Mouse (Mus musculus): Measurements from ENCODE around the gene Smu1. TPM values are rescaled to one million over a fixed set of nuclear protein-coding genes. Genes with fewer than 3 reads are reported as not detected.

The Smu1 gene
- polyA plus RNA-seq, 1 experiment = 81.4 TPM

DNA sequence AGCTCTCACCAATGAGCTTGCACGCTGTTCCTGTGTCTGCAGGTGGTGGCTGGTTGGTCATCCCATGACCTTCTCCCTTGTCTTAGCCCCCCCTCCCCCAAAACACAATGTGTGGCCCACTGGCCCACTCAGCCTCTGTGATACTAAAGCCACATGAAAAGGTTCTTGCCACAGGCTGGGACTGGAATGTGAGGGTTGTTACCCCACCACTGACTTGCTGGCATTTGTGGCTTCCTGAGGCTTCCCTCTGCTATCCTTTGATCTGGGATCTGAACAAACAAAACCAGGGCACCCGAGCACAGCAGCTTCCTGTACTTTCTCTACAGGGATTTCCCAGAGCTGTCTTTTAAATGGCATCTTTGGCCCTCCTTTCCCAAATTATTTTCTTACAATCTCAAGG is 19.4 kb upstream of the Smu1 start:
- H3ac ChIP-seq (ENCODE audit: control insufficient read depth, insufficient read length, low read depth) = no peak overlapping the region
- no peaks in the 10 kb centered on the region for H3K36me3 ChIP-seq (ENCODE audit: control insufficient read depth, insufficient read depth)
- no peak overlapping the region for H3K4me3 ChIP-seq (ENCODE audit: insufficient read depth, poor library complexity, severe bottlenecking)
- H3K27me3 ChIP-seq (ENCODE audit: control insufficient read depth, insufficient read depth, insufficient read length) = no peaks in the 10 kb centered on the region
- TF ChIP-seq MYOG (IDR thresholded peaks at IDR 0.05; ENCODE audit: control insufficient read depth, extremely low read depth, insufficient read length) (no peak), CEBPB (IDR thresholded peaks at IDR 0.05; ENCODE audit: low read depth) (peak; percentile 65), MYOD1 (IDR thresholded peaks at IDR 0.05; ENCODE audit: control insufficient read depth, insufficient read length, low read depth) (peak; percentile 38), FOSL1 (IDR thresholded peaks at IDR 0.05; ENCODE audit: insufficient read depth, low read length, poor library complexity, severe bottlenecking) (no peak)
- no peaks in the 10 kb centered on the region for H3K79me3 ChIP-seq (ENCODE audit: low read depth)
- H3K79me2 ChIP-seq (ENCODE audit: control insufficient read depth, insufficient read depth) = no peaks in the 10 kb centered on the region

DNA sequence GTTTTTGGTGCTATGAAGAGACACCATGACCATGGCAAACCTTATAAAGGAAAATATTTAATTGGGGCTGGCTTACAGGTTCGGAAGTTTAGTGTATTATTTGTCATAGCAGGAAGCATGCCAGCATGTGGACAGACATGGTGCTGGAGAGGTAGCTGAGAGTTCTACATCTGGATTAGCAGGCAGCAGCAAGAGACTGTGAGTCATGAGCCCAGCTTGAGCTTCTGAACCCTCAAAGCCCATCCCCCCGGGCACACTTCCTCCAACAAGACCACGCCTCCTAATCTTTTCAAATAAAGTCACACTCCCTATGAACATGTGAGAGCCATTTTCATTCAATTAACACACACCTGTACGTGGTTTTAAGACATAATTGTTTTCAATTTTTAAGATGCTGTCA is 18.7 kb upstream of the Smu1 start:
- Histone ChIP-seq H3K27me3 (ENCODE audit: control insufficient read depth, insufficient read depth, insufficient read length) (no peaks in the 10 kb centered on the region), H3K79me3 (ENCODE audit: low read depth) (no peaks in the 10 kb centered on the region), H3K4me3 (ENCODE audit: insufficient read depth, poor library complexity, severe bottlenecking) (no peak overlapping the region), H3K79me2 (ENCODE audit: control insufficient read depth, insufficient read depth) (no peaks in the 10 kb centered on the region), H3K36me3 (ENCODE audit: control insufficient read depth, insufficient read depth) (no peaks in the 10 kb centered on the region), H3ac (ENCODE audit: control insufficient read depth, insufficient read length, low read depth) (no peak overlapping the region)
- TF ChIP-seq CEBPB (IDR thresholded peaks at IDR 0.05; ENCODE audit: low read depth) (no peak), MAX (IDR thresholded peaks at IDR 0.05) (no peak), FOSL1 (IDR thresholded peaks at IDR 0.05; ENCODE audit: insufficient read depth, low read length, poor library complexity, severe bottlenecking) (no peak), CTCF (IDR thresholded peaks at IDR 0.05; ENCODE audit: control insufficient read depth, insufficient read depth, insufficient read length) (no peak), MYOD1 (IDR thresholded peaks at IDR 0.05; ENCODE audit: control insufficient read depth, insufficient read length, low read depth) (no peak), MYOG (IDR thresholded peaks at IDR 0.05; ENCODE audit: control insufficient read depth, extremely low read depth, insufficient read length) (no peak), USF1 (IDR thresholded peaks at IDR 0.05; ENCODE audit: low read depth) (no peak)

DNA sequence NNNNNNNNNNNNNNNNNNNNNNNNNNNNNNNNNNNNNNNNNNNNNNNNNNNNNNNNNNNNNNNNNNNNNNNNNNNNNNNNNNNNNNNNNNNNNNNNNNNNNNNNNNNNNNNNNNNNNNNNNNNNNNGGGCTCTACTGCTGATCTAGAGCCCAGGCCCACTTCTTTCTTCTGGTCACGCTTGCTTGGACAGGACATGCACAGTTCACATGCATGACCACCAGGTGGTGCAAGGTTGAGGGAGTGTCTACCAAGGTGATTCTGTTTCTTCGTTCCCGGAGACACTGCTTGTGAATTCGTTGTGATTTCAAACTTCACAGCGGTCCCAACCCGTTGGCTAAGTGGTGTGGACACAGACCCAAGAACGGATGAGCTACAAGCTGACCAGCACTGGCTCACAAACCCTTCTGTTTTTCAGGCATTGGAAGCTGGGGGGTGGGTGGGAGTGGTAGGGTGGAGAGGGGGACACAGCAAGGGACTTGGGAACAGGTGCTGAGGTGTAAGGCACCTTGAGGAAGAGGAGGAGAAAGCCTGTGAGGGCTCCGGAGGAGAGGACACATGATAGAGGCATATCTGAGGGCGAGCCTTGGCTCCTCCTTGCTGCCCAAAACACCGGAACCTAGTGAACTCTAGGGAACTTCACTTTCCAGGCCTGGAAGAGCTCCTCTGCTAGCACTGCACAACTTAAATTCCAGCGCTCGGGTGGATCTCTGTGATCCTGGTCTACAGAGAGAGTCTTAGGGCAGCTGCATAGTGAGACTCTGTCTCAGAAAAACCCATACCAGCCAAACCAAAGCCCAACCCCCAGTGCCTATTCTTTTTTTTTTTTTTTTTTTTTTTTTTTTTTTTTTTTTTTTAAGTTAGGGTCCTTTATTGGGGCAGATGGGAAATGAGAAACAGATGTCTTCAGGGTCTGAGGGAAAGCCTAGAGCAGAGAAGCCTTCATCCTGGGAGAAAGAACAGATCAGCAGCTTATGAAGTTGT is 16.8 kb upstream of the Smu1 start:
- TF ChIP-seq MAX (IDR thresholded peaks at IDR 0.05) (peak; percentile 21), FOSL1 (IDR thresholded peaks at IDR 0.05; ENCODE audit: insufficient read depth, low read length, poor library complexity, severe bottlenecking) (no peak), CTCF (IDR thresholded peaks at IDR 0.05; ENCODE audit: control insufficient read depth, insufficient read depth, insufficient read length) (peak; percentile 83), MYOD1 (IDR thresholded peaks at IDR 0.05; ENCODE audit: control insufficient read depth, insufficient read length, low read depth) (no peak), MYOG (IDR thresholded peaks at IDR 0.05; ENCODE audit: control insufficient read depth, extremely low read depth, insufficient read length) (no peak), CEBPB (IDR thresholded peaks at IDR 0.05; ENCODE audit: low read depth) (no peak), USF1 (IDR thresholded peaks at IDR 0.05; ENCODE audit: low read depth) (no peak)
- no peaks in the 10 kb centered on the region for H3K79me3 ChIP-seq (ENCODE audit: low read depth)
- no peaks in the 10 kb centered on the region for H3K79me2 ChIP-seq (ENCODE audit: control insufficient read depth, insufficient read depth)
- no peak overlapping the region for H3ac ChIP-seq (ENCODE audit: control insufficient read depth, insufficient read length, low read depth)
- no peaks in the 10 kb centered on the region for H3K36me3 ChIP-seq (ENCODE audit: control insufficient read depth, insufficient read depth)
- H3K27me3 ChIP-seq (ENCODE audit: control insufficient read depth, insufficient read depth, insufficient read length) = no peaks in the 10 kb centered on the region
- H3K4me3 ChIP-seq (ENCODE audit: insufficient read depth, poor library complexity, severe bottlenecking) = no peak overlapping the region

DNA sequence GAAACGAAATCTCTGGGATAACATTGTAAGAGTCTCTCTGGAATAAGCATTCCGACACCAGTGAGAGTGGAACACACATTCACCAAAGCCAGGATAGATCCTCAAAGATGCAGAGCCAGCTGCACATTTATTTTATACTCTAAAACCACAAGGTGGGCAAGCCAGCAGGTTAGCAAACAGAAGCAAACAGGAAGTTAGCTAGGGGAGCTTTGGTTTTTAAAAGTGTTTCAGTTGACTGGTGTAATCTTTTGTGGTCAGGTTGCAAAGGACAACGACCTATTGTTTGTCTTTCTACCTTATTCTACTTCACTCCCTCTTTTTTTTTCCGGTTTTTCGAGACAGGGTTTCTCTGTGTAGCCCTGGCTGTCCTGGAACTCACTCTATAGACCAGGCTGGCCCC is 2.2 kb upstream of the Smu1 start:
- Histone ChIP-seq H3K79me3 (ENCODE audit: low read depth) (peaks cover 22% of the 10 kb centered on the region), H3K4me3 (ENCODE audit: insufficient read depth, poor library complexity, severe bottlenecking) (no peak overlapping the region), H3K27me3 (ENCODE audit: control insufficient read depth, insufficient read depth, insufficient read length) (peaks cover 18% of the 10 kb centered on the region), H3ac (ENCODE audit: control insufficient read depth, insufficient read length, low read depth) (no peak overlapping the region), H3K36me3 (ENCODE audit: control insufficient read depth, insufficient read depth) (peaks cover 11% of the 10 kb centered on the region), H3K79me2 (ENCODE audit: control insufficient read depth, insufficient read depth) (peaks cover 26% of the 10 kb centered on the region)
- no peak for TF ChIP-seq CEBPB (IDR thresholded peaks at IDR 0.05; ENCODE audit: low read depth)
- TF ChIP-seq MYOG (IDR thresholded peaks at IDR 0.05; ENCODE audit: control insufficient read depth, extremely low read depth, insufficient read length) = no peak
- no peak for TF ChIP-seq USF1 (IDR thresholded peaks at IDR 0.05; ENCODE audit: low read depth)
- no peak for TF ChIP-seq MAX (IDR thresholded peaks at IDR 0.05)
- no peak for TF ChIP-seq MYOD1 (IDR thresholded peaks at IDR 0.05; ENCODE audit: control insufficient read depth, insufficient read length, low read depth)
- no peak for TF ChIP-seq FOSL1 (IDR thresholded peaks at IDR 0.05; ENCODE audit: insufficient read depth, low read length, poor library complexity, severe bottlenecking)
- no peak for TF ChIP-seq CTCF (IDR thresholded peaks at IDR 0.05; ENCODE audit: control insufficient read depth, insufficient read depth, insufficient read length)

DNA sequence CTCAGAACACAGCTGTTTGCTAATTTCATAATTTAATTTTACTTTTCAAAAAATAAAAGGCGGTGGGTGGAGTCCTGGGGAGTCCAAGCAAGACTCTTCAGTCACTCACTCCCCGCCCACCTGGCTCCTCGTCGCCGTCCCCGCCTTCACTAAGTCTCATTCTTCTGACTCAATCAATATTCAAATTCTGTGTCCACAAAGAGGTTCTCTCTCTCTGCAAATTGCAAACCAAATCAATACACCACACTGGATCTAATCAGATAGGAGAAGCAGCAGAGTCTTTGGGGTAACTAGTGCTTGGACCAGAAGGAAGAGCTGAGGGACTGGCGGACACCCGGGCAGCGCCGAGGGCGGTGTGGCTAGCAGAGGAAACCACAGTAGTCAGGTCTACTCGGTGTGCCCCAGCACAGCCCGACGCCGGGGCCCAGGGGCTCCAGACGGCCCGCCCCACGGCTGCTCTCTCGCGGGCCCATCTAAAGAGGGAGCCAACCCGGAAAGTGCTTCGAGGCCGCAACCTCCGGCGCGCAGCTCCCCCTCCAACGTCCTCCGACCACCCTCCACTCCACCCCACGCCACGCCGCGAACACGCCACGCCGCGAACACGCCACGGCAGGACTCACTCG is 455 bp downstream of the Smu1 start:
- TF ChIP-seq USF1 (IDR thresholded peaks at IDR 0.05; ENCODE audit: low read depth) = no peak
- no peak for TF ChIP-seq CEBPB (IDR thresholded peaks at IDR 0.05; ENCODE audit: low read depth)
- no peak for TF ChIP-seq FOSL1 (IDR thresholded peaks at IDR 0.05; ENCODE audit: insufficient read depth, low read length, poor library complexity, severe bottlenecking)
- TF ChIP-seq MYOG (IDR thresholded peaks at IDR 0.05; ENCODE audit: control insufficient read depth, extremely low read depth, insufficient read length) = no peak
- TF ChIP-seq MAX (IDR thresholded peaks at IDR 0.05) = no peak
- TF ChIP-seq CTCF (IDR thresholded peaks at IDR 0.05; ENCODE audit: control insufficient read depth, insufficient read depth, insufficient read length) = no peak
- TF ChIP-seq MYOD1 (IDR thresholded peaks at IDR 0.05; ENCODE audit: control insufficient read depth, insufficient read length, low read depth) = no peak
- Histone ChIP-seq H3ac (ENCODE audit: control insufficient read depth, insufficient read length, low read depth) (peak overlapping the region; percentile 77), H3K27me3 (ENCODE audit: control insufficient read depth, insufficient read depth, insufficient read length) (peaks cover 5% of the 10 kb centered on the region), H3K4me3 (ENCODE audit: insufficient read depth, poor library complexity, severe bottlenecking) (peak overlapping the region; percentile 96), H3K79me3 (ENCODE audit: low read depth) (peaks cover 22% of the 10 kb centered on the region), H3K79me2 (ENCODE audit: control insufficient read depth, insufficient read depth) (peaks cover 26% of the 10 kb centered on the region), H3K36me3 (ENCODE audit: control insufficient read depth, insufficient read depth) (peaks cover 37% of the 10 kb centered on the region)
